Mouse (Mus musculus): ENCODE results near the gene Sh3pxd2a.

DNA sequence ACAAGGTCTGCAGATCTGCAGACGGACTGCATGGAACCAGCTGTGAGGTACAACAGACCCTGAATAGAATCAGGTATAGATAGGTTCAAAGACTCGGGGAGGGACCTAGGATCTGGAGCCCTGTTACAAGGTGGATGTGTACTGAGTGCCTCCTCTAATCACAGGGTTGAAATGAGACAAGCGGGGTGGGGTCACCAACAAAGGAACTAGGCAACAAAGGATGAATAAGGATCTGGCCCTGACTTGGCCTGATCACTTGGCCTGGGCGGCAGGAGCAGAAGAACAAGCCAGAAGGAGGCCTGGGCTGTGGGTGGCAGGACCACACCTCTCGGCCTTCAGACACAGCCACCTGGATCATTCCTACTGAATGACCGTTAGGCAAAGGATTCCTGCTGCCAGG is 178.6 kb downstream of the Sh3pxd2a start:
- no peak for TF ChIP-seq POLR2A (IDR thresholded peaks at IDR 0.05; ENCODE audit: low read depth, low read length)
- TF ChIP-seq CTCF (IDR thresholded peaks at IDR 0.05; ENCODE audit: extremely low read depth, insufficient read depth, insufficient read length, insufficient replicate concordance), result no peak
